Mouse (Mus musculus) G1E (cell line): Measurements from ENCODE around the gene Prdm16.

Experiments used
- CTCF ChIP-seq: IDR thresholded peaks from 2 replicates; pipeline ENCODE4 v1.5.1; 2012; ENCODE audit warnings: low read depth, low read length, inconsistent platforms, mixed read lengths
- POLR2AphosphoS5 ChIP-seq: IDR thresholded peaks from 2 replicates; pipeline ENCODE4 v1.6.1; 2012; ENCODE audit warnings: low read depth, low read length, inconsistent platforms; ENCODE audit not compliant: insufficient replicate concordance
- TAL1 ChIP-seq: conservative IDR thresholded peaks from 2 replicates; pipeline ENCODE4 v1.6.1; 2012; ENCODE audit warnings: low read depth, low read length, inconsistent platforms, mixed read lengths

DNA sequence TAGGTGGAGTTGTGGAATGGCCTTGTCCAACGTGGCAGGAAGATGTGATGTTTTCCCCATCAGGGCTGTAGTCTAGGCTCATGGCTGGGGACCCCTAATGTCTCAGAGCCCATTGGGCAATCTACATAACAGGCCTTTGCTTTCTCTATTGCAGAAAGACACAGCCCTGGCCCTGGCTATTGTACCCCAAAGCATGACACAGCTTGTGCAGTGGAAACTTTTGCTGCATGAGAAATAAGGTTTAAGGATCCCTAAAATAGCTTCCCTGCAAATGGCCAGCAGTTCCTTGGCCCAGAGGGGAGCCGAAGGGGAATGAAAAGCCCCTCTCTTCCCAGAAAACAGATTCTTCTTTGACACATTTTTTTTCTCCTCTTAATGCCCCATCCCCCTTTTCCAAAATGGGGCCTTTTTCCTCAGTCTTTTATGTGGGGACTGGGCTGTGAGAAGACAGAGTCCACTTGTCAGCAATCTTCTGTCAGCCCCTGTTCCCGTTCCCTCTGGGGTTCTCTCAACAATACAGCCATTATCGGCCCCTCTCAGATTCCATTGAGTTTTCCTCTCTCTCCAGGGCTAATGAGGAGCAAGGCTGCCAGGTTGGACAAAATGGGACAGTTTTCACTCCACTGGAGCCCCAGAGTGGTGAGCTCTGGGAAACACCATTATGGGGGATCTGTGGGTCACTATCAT is 323.6 kb downstream of the Prdm16 start:
- TF ChIP-seq CTCF (no peak), TAL1 (no peak), POLR2AphosphoS5 (no peak)
